1 mouse cellular context compared by ENCODE assay signal in genomic region chr16:89675009-89675785, GRCm38 (mm10).
TF ChIP-seq lines count a peak whose summit lies in the region.

No protein-coding gene starts in this region.

TF ChIP-seq in MEL, 35 proteins besides CTCF, POLR2A, EP300 and RAD21 (continued from another document):
- TF ChIP-seq MEF2A (IDR thresholded peaks at IDR 0.05; ENCODE audit: extremely low read depth, insufficient replicate concordance, low read depth, low read length, poor library complexity, severe bottlenecking) (no peak), CHD1 (IDR thresholded peaks at IDR 0.05; ENCODE audit: low read depth, low read length) (no peak), CHD2 (IDR thresholded peaks at IDR 0.05; ENCODE audit: low read length) (no peak; the same call in 1 of the 2 replicates), POLR2AphosphoS5 (IDR thresholded peaks at IDR 0.05; ENCODE audit: borderline replicate concordance, low read depth, low read length) (no peak), ZC3H11A (IDR thresholded peaks at IDR 0.05; ENCODE audit: low read depth, low read length) (no peak), GABPA (IDR thresholded peaks at IDR 0.05; ENCODE audit: low read depth, low read length) (no peak)
